Mouse (Mus musculus): ENCODE results near the gene Atp6v1e2. TPM values are rescaled to one million over a fixed set of nuclear protein-coding genes. Genes with fewer than 3 reads are reported as not detected.

Gene Atp6v1e2
- polyA plus RNA-seq, 1 experiment, result not detected

GRCm38 (mm10) chr17:86897486-86898165 lies 50.1 kb downstream of the Atp6v1e2 start:
- H3K27me3 ChIP-seq (replicated peaks), result peaks cover 28% of the 10 kb centered on the region
- H3K36me3 ChIP-seq (replicated peaks; ENCODE audit: low read length), result no peaks in the 10 kb centered on the region
- H3K4me3 ChIP-seq (replicated peaks), result no peak overlapping the region
- H3K4me1 ChIP-seq, result 0 out of 2 replicates have a peak, but pooled peaks cover 3% of the 10 kb centered on the region
- H3K9me3 ChIP-seq, result no peaks in the 10 kb centered on the region
- TF ChIP-seq FLI1 (IDR thresholded peaks at IDR 0.05; ENCODE audit: low read length), result no peak
- no peak for TF ChIP-seq GATA1 (IDR thresholded peaks at IDR 0.05; ENCODE audit: borderline replicate concordance, low read length)

GRCm38 (mm10) chr17:86895191-86895590 lies 52.5 kb downstream of the Atp6v1e2 start:
- TF ChIP-seq FLI1 (IDR thresholded peaks at IDR 0.05; ENCODE audit: low read length) (no peak), GATA1 (IDR thresholded peaks at IDR 0.05; ENCODE audit: borderline replicate concordance, low read length) (no peak)
- no peaks in the 10 kb centered on the region for H3K9me3 ChIP-seq
- H3K4me1 ChIP-seq, result 0 out of 2 replicates have a peak, but pooled peaks cover 3% of the 10 kb centered on the region
- no peaks in the 10 kb centered on the region for H3K36me3 ChIP-seq (replicated peaks; ENCODE audit: low read length)
- H3K4me3 ChIP-seq (replicated peaks), result no peak overlapping the region
- H3K27me3 ChIP-seq (replicated peaks), result peaks cover 21% of the 10 kb centered on the region

Other genes with a start within 250 kb of the Atp6v1e2 start
- 0.39 and 0.96 TPM in 2 replicates for gene Epas1, start 194.2 kb downstream of the Atp6v1e2 start, polyA plus RNA-seq (2012; ENCODE audit: insufficient read depth, low replicate concordance)
- gene Tmem247, start 30.5 kb downstream of the Atp6v1e2 start, polyA plus RNA-seq (2012; ENCODE audit: insufficient read depth, low replicate concordance), result not detected in 2 replicates
- 0.77 TPM in 1 of 2 replicates, not detected in the other for gene Rhoq, start 15.2 kb upstream of the Atp6v1e2 start, polyA plus RNA-seq (2012; ENCODE audit: insufficient read depth, low replicate concordance)
- 4.8 TPM in 1 of 2 replicates, not detected in the other for gene Pigf, start 77.5 kb upstream of the Atp6v1e2 start, polyA plus RNA-seq (2012; ENCODE audit: insufficient read depth, low replicate concordance)
- 3.5 TPM in 1 of 2 replicates, not detected in the other for gene Cript, start 77.7 kb upstream of the Atp6v1e2 start, polyA plus RNA-seq (2012; ENCODE audit: insufficient read depth, low replicate concordance)
- 5.0 and 6.6 TPM in 2 replicates for gene Socs5, start 159.8 kb upstream of the Atp6v1e2 start, polyA plus RNA-seq (2012; ENCODE audit: insufficient read depth, low replicate concordance)

All from megakaryocyte, embryonic 14.5 days (primary cell).